14 mouse cellular contexts compared by ENCODE assay signal in genomic region chr5:135737154-135737553, GRCm38 (mm10). TPM values are rescaled to one million over a fixed set of nuclear protein-coding genes. Genes with fewer than 3 reads are reported as not detected.
DNase-seq lines count a peak whose midpoint lies in the region; ATAC-seq and TF ChIP-seq lines count a peak whose summit lies in the region.
"Had no signal": no experiment of that assay in that cellular context is flagged by ENCODE, and none has a peak within 500 bp of the region (broad histone marks: within the 10 kb centered on the region; RNA-seq: fewer than 3 reads in every experiment).

No protein-coding gene starts in this region.

- peak; percentile 22; the same call in 1 of the 2 replicates for ATAC-seq in liver, postnatal 0 days
- no peak for ATAC-seq in liver, embryonic 11.5 days (replicated peaks; ENCODE audit: low FRiP score)

- TF ChIP-seq CTCF in liver, postnatal 0 days (IDR thresholded peaks at IDR 0.05; ENCODE audit: low read depth) = peak; percentile 74

- no peak overlapping the region for H3K4me2 ChIP-seq in liver, postnatal 0 days (ENCODE audit: low read depth, low read length)
- H3K4me2 ChIP-seq in liver, embryonic 11.5 days = no peak overlapping the region
- H3K4me2 ChIP-seq: heart, embryonic 12.5 days; neural tube, embryonic 13.5 days had no signal

- TF ChIP-seq EP300 in liver, postnatal 0 days (IDR thresholded peaks at IDR 0.05; ENCODE audit: low read depth) = no peak

- H3K9ac ChIP-seq in liver, postnatal 0 days (replicated peaks) = no peak overlapping the region
- H3K9ac ChIP-seq in liver, embryonic 11.5 days (ENCODE audit: low read depth, low read length) = no peak overlapping the region
- H3K9ac ChIP-seq: heart, embryonic 12.5 days; neural tube, embryonic 13.5 days had no signal

- H3K9me3 ChIP-seq in liver, postnatal 0 days (ENCODE audit: low read length) = no peaks in the 10 kb centered on the region
- no peaks in the 10 kb centered on the region for H3K9me3 ChIP-seq in liver, embryonic 11.5 days (ENCODE audit: control insufficient read depth, low read length)
- H3K9me3 ChIP-seq: heart, embryonic 12.5 days; neural tube, embryonic 13.5 days had no signal

- H3K4me3 ChIP-seq in liver, postnatal 0 days (ENCODE audit: low read depth, low read length) = no peak overlapping the region
- no peak overlapping the region for H3K4me3 ChIP-seq in liver, embryonic 11.5 days (ENCODE audit: low read depth, low read length)
- H3K4me3 ChIP-seq: heart, embryonic 12.5 days; neural tube, embryonic 13.5 days had no signal

- peak; percentile 25 for DNase-seq in cerebellum, adult 9-11 months
- DNase-seq in cerebellum, postnatal 36 days = no peak
- peak; percentile 57 for DNase-seq in liver, postnatal 0 days
- no peak for DNase-seq in liver, embryonic 11.5 days (ENCODE audit: low spot score)
- peak; percentile 45 for DNase-seq in adipocyte (ENCODE audit: low spot score)
- peak; percentile 15 to 24 for DNase-seq in natural killer cell, adult 2 months (ENCODE audit: low spot score in 2 of 2)
- DNase-seq in layer of hippocampus, adult 9-10 months (ENCODE audit: low spot score) = no peak
- DNase-seq in left cerebral cortex, adult 8-10 months (ENCODE audit: low spot score in 2 of 2) = no peak
- DNase-seq: lung, postnatal 4 days had no signal

- no peak overlapping the region for H3K27ac ChIP-seq in liver, postnatal 0 days (ENCODE audit: low read depth)
- no peak overlapping the region for H3K27ac ChIP-seq in liver, embryonic 11.5 days (ENCODE audit: low read depth, low read length)
- H3K27ac ChIP-seq: neural tube, embryonic 13.5 days had no signal

- H3K27me3 ChIP-seq in liver, postnatal 0 days (ENCODE audit: insufficient read depth, low read length) = no peaks in the 10 kb centered on the region
- no peaks in the 10 kb centered on the region for H3K27me3 ChIP-seq in liver, embryonic 11.5 days (replicated peaks; ENCODE audit: control insufficient read depth, insufficient read depth, low read length)
- H3K27me3 ChIP-seq: heart, embryonic 12.5 days; neural tube, embryonic 13.5 days had no signal

- WGBS in liver, postnatal 0 days (ENCODE audit: insufficient replicate concordance) = 81% methylated on average over 7 of the region's 7 CpGs
- WGBS in liver, embryonic 11.5 days = 76% methylated on average over 7 of the region's 7 CpGs

- peaks cover 43% of the 10 kb centered on the region for H3K36me3 ChIP-seq in liver, postnatal 0 days (replicated peaks; ENCODE audit: insufficient read depth, low read length)
- peaks cover 29% of the 10 kb centered on the region for H3K36me3 ChIP-seq in liver, embryonic 11.5 days (ENCODE audit: control insufficient read depth, insufficient read depth, low read length)

- H3K4me1 ChIP-seq in liver, postnatal 0 days (ENCODE audit: insufficient read depth) = no peaks in the 10 kb centered on the region
- H3K4me1 ChIP-seq in liver, embryonic 11.5 days (replicated peaks; ENCODE audit: control insufficient read depth, insufficient read depth, low read length) = peaks cover 2% of the 10 kb centered on the region; the same call in 1 of the 2 replicates
- H3K4me1 ChIP-seq: neural tube, embryonic 13.5 days had no signal

RNA-seq across cellular contexts. Expression of gene Tmem120a, which starts 7.1 kb away (rescaled TPM):
- 80.8 and 82.7 TPM in 2 replicates for polyA plus RNA-seq in liver, postnatal 0 days (2015; fragmentation: Nextera tagmentation; extraction: Ambion mirVana)
- polyA plus RNA-seq in liver, embryonic 11.5 days (2014; fragmentation: Nextera tagmentation; extraction: Ambion mirVana) = 23.2 and 23.7 TPM in 2 replicates
- total RNA-seq in left cerebral cortex, adult 8-10 months (2022) = 10 to 100 TPM; 16.8 to 20.5 (median 19.7) TPM

RNA-seq across cellular contexts. Expression of gene Styxl1, which starts 41.0 kb away (rescaled TPM):
- polyA plus RNA-seq in liver, postnatal 0 days (2015; fragmentation: Nextera tagmentation; extraction: Ambion mirVana) = 0.46 and 0.49 TPM in 2 replicates
- 0.29 TPM in 1 of 2 replicates, not detected in the other for polyA plus RNA-seq in liver, embryonic 11.5 days (2014; fragmentation: Nextera tagmentation; extraction: Ambion mirVana)
- under 1 TPM in 2 of 4 experiments, not detected in 2; 0.30 to 0.37 TPM for total RNA-seq in left cerebral cortex, adult 8-10 months (2022)
- total RNA-seq: left cerebral cortex, postnatal 10 days had no signal
- polyA plus RNA-seq: C2C12; heart, embryonic 12.5 days; intestine, embryonic 14.5 days; neural tube, embryonic 13.5 days had no signal

RNA-seq across cellular contexts. Expression of gene Mdh2, which starts 41.1 kb away (rescaled TPM):
- polyA plus RNA-seq in liver, postnatal 0 days (2015; fragmentation: Nextera tagmentation; extraction: Ambion mirVana) = 296 and 319 TPM in 2 replicates
- 625 and 635 TPM in 2 replicates for polyA plus RNA-seq in liver, embryonic 11.5 days (2014; fragmentation: Nextera tagmentation; extraction: Ambion mirVana)
- 100 to 1,000 TPM; 407 to 445 (median 424) TPM for total RNA-seq in left cerebral cortex, adult 8-10 months (2022)

Comparison
In these comparisons a context has a peak if more than half of its experiments do, and no peak if none do; other contexts are left out.
1. DNase-seq: peak in cerebellum, adult 9-11 months (single experiment), liver, postnatal 0 days (single experiment), adipocyte (single experiment) and natural killer cell, adult 2 months (2 of 2); none in cerebellum, postnatal 36 days (0 of 2), liver, embryonic 11.5 days (single experiment), layer of hippocampus, adult 9-10 months (single experiment) and left cerebral cortex, adult 8-10 months (0 of 2).